Mouse (Mus musculus): ENCODE data around the gene Rplp2. TPM values are rescaled to one million over a fixed set of nuclear protein-coding genes. Genes with fewer than 3 reads are reported as not detected.
A peak's percentile ranks its signal among the peaks of the same experiment; 100 is the strongest.

Rplp2 gene
- total and polyA plus RNA-seq, 2 experiments from 2014 or later = 249 to 839 TPM

DNA sequence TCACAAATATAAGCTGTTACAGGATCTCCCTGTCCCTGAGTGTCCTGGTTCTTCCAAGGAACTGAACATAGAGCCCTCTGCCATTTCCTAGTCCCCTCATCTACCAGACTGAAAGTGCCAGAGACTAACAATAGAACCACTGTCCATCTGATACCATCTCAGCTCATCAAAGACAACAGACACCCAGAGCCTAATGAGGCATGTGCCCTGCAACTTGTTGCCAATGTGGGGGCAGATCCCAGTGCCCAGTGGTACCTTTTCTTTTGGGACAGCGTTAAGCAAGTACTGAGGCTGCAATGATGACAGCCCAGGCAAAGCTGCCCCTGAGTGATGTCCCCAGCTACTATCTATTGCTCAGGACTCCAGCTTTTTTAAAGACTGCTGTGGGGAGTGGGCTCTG is 39.1 kb downstream of the Rplp2 start:
- no peaks in the 10 kb centered on the region for H3K9me3 ChIP-seq (ENCODE audit: low read length)
- H3K27ac ChIP-seq = no peak overlapping the region
- no peak for DNase-seq (ENCODE audit: low spot score)
- H3K9ac ChIP-seq (replicated peaks; ENCODE audit: low read length) = no peak overlapping the region
- TF ChIP-seq CTCF (IDR thresholded peaks at IDR 0.05; ENCODE audit: low read depth) = no peak
- 73% methylated on average over 1 of the region's 1 CpGs for WGBS
- ATAC-seq = no peak
- H3K4me1 ChIP-seq (ENCODE audit: insufficient read depth, low read length) = peaks cover 9% of the 10 kb centered on the region
- H3K27me3 ChIP-seq (ENCODE audit: insufficient read depth, low read length) = no peaks in the 10 kb centered on the region
- no peaks in the 10 kb centered on the region for H3K36me3 ChIP-seq (ENCODE audit: insufficient read depth, low read length)
- no peak overlapping the region for H3K4me3 ChIP-seq (ENCODE audit: low read length)
- no peak overlapping the region for H3K4me2 ChIP-seq (ENCODE audit: low read depth, low read length)

DNA sequence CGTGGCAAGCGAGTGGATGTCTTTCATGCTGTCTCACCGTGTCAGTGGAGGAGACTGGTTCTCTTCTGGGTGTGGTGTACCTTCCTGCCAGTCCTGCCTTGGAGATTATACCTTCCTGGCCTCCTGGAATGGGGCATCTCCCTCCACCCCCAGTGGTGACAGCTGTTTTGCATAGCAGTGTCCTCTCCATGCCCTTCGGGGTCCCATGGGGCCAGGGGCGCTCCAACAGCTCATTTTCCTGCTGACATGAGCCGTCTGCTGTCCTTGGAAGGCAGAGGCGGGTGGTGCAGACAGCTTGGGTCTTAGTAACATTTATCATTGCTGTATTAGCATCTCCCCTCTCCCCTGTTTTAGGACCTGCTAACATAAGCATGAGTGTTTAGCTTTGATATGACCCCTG is 40.0 kb downstream of the Rplp2 start:
- DNase-seq (ENCODE audit: low spot score) (no peak), ATAC-seq (no peak)
- H3K4me3 ChIP-seq (ENCODE audit: low read length) = no peak overlapping the region
- WGBS = 64% methylated on average over 7 of the region's 7 CpGs
- peaks cover under 1% of the 10 kb centered on the region for H3K36me3 ChIP-seq (ENCODE audit: insufficient read depth, low read length)
- no peaks in the 10 kb centered on the region for H3K9me3 ChIP-seq (ENCODE audit: low read length)
- H3K4me1 ChIP-seq (ENCODE audit: insufficient read depth, low read length) = peaks cover 9% of the 10 kb centered on the region
- no peak for TF ChIP-seq CTCF (IDR thresholded peaks at IDR 0.05; ENCODE audit: low read depth)
- no peak overlapping the region for H3K9ac ChIP-seq (replicated peaks; ENCODE audit: low read length)
- no peak overlapping the region for H3K4me2 ChIP-seq (ENCODE audit: low read depth, low read length)
- no peaks in the 10 kb centered on the region for H3K27me3 ChIP-seq (ENCODE audit: insufficient read depth, low read length)
- no peak overlapping the region for H3K27ac ChIP-seq

DNA sequence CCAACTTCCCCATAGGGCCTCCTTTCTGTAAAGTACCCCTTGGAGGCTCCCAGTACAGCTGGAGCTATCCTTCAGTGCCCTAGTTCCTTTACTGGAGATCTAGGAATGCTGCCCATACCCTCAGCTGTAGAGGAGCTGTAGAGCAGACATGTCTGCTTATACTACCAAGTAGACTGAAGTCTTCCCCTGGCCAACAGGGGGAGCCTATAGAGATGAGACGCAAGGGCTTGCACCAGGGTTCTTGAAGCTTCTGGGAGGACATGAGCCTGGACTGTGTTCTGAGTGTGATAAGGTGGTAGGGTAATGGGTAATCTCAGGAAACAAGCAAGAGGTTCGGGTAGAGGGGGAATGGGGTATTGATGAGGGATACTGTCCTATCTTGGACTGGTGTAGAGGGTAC is 44.0 kb downstream of the Rplp2 start:
- H3K9ac ChIP-seq (replicated peaks; ENCODE audit: low read length) = no peak overlapping the region
- no peaks in the 10 kb centered on the region for H3K27me3 ChIP-seq (ENCODE audit: insufficient read depth, low read length)
- H3K36me3 ChIP-seq (ENCODE audit: insufficient read depth, low read length) = peaks cover 10% of the 10 kb centered on the region
- WGBS = 82% methylated on average over 2 of the region's 2 CpGs
- H3K9me3 ChIP-seq (ENCODE audit: low read length) = no peaks in the 10 kb centered on the region
- peak; percentile 36 for TF ChIP-seq CTCF (IDR thresholded peaks at IDR 0.05; ENCODE audit: low read depth)
- H3K4me2 ChIP-seq (ENCODE audit: low read depth, low read length) = no peak overlapping the region
- ATAC-seq = no peak
- no peak overlapping the region for H3K27ac ChIP-seq
- H3K4me1 ChIP-seq (ENCODE audit: insufficient read depth, low read length) = no peaks in the 10 kb centered on the region
- DNase-seq (ENCODE audit: low spot score) = no peak
- H3K4me3 ChIP-seq (ENCODE audit: low read length) = no peak overlapping the region

DNA sequence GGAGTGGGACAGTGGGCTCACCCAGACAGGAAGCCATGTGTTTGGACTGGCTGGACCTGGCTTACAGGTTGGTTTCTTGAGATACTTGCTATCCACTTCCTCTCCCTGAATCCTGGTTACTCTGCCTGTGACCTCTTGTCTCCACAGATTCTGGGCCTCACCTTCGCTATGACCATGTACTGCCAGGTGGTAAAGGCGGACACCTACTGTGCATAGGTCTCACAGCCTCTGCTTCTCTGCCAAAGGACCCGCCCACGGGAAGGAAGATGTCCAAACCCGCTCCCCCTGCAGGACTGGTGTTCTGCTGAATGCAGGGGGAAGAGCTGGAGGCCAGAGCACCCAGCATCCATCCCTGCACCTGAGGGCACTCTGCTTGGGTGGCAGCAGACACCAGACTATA is 45.6 kb downstream of the Rplp2 start:
- no peak overlapping the region for H3K27ac ChIP-seq
- no peaks in the 10 kb centered on the region for H3K27me3 ChIP-seq (ENCODE audit: insufficient read depth, low read length)
- peaks cover 10% of the 10 kb centered on the region for H3K36me3 ChIP-seq (ENCODE audit: insufficient read depth, low read length)
- H3K4me3 ChIP-seq (ENCODE audit: low read length) = no peak overlapping the region
- ATAC-seq (no peak), DNase-seq (ENCODE audit: low spot score) (no peak)
- no peak overlapping the region for H3K4me2 ChIP-seq (ENCODE audit: low read depth, low read length)
- no peaks in the 10 kb centered on the region for H3K4me1 ChIP-seq (ENCODE audit: insufficient read depth, low read length)
- no peak for TF ChIP-seq CTCF (IDR thresholded peaks at IDR 0.05; ENCODE audit: low read depth)
- 88% methylated on average over 5 of the region's 5 CpGs for WGBS
- H3K9ac ChIP-seq (replicated peaks; ENCODE audit: low read length) = no peak overlapping the region
- no peaks in the 10 kb centered on the region for H3K9me3 ChIP-seq (ENCODE audit: low read length)

DNA sequence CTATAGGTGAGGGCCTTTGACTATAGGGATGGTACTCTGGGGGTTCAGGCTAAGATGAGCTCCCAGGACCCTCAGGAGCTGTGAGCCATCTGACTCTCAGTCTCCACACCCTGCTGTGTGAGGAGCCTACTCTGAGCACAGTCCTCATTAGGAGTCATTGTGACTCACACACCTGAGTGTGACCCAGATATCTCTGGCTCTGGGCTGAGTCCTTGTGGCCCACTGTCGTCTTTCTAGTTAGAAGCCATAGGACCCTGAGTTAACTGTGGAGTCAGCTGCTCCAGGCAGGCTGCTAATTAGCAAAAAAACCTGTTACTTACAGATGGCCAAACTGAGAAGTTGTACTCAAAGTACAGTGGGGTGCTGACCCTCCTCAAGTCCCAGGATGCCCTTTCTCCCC is 46.6 kb downstream of the Rplp2 start:
- no peak overlapping the region for H3K27ac ChIP-seq

DNA sequence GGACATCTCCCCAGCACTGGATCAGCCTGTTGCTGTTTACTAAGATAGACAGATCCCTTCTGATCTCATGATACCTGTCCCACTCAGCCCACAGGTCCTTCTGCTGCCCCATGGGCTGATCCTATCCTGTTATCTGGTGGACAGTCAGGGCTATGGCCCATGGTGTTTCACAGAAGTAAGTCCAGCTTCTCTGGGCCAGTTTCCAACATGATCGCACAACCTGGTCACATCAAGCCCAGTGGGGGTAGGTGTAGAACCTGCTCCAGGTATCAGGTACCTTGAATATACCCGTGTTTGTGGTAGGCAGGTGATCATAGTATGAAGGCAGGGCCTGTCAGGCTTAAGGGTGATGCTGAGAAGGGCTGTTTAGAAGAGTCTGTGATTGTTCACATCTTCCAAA is 48.2 kb downstream of the Rplp2 start:
- WGBS = 81% methylated on average over 2 of the region's 2 CpGs
- Histone ChIP-seq H3K9ac (replicated peaks; ENCODE audit: low read length) (no peak overlapping the region), H3K36me3 (ENCODE audit: insufficient read depth, low read length) (peaks cover 16% of the 10 kb centered on the region), H3K4me2 (ENCODE audit: low read depth, low read length) (no peak overlapping the region), H3K9me3 (ENCODE audit: low read length) (no peaks in the 10 kb centered on the region), H3K4me3 (ENCODE audit: low read length) (no peak overlapping the region), H3K4me1 (ENCODE audit: insufficient read depth, low read length) (no peaks in the 10 kb centered on the region), H3K27me3 (ENCODE audit: insufficient read depth, low read length) (no peaks in the 10 kb centered on the region), H3K27ac (no peak overlapping the region)
- TF ChIP-seq CTCF (IDR thresholded peaks at IDR 0.05; ENCODE audit: low read depth) = no peak
- DNase-seq (ENCODE audit: low spot score) (no peak), ATAC-seq (no peak)

More for the DNA sequence above, 46.6 kb downstream of the Rplp2 start:
- Histone ChIP-seq H3K27me3 (ENCODE audit: insufficient read depth, low read length) (no peaks in the 10 kb centered on the region), H3K4me2 (ENCODE audit: low read depth, low read length) (no peak overlapping the region), H3K9me3 (ENCODE audit: low read length) (no peaks in the 10 kb centered on the region), H3K4me3 (ENCODE audit: low read length) (no peak overlapping the region), H3K4me1 (ENCODE audit: insufficient read depth, low read length) (no peaks in the 10 kb centered on the region), H3K9ac (replicated peaks; ENCODE audit: low read length) (no peak overlapping the region), H3K36me3 (ENCODE audit: insufficient read depth, low read length) (peaks cover 10% of the 10 kb centered on the region)
- 72% methylated on average over 1 of the region's 1 CpGs for WGBS
- no peak for DNase-seq (ENCODE audit: low spot score)
- ATAC-seq = no peak
- TF ChIP-seq CTCF (IDR thresholded peaks at IDR 0.05; ENCODE audit: low read depth) = no peak

DNA sequence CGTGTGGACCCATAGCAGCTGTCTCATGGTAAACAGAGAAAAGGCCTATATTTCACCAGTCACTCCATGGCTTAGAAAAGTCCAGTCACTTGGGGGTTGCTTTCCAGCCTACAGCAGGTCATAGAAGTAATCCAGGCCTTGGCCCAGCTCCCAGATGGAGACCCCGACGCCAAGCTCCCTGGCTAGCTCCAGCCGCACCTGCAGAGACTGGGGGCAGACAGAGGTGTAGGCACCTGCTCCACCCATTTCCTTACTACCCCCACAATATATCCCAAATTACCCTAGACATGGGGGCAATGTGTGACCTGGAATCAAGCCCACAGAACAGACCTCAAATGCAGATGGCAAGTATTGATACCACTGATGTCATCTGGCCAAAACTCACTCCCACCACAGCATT is 48.8 kb downstream of the Rplp2 start:
- Histone ChIP-seq H3K36me3 (ENCODE audit: insufficient read depth, low read length) (peaks cover 16% of the 10 kb centered on the region), H3K4me2 (ENCODE audit: low read depth, low read length) (no peak overlapping the region), H3K27me3 (ENCODE audit: insufficient read depth, low read length) (no peaks in the 10 kb centered on the region), H3K9me3 (ENCODE audit: low read length) (no peaks in the 10 kb centered on the region), H3K27ac (no peak overlapping the region), H3K9ac (replicated peaks; ENCODE audit: low read length) (no peak overlapping the region), H3K4me3 (ENCODE audit: low read length) (no peak overlapping the region), H3K4me1 (ENCODE audit: insufficient read depth, low read length) (no peaks in the 10 kb centered on the region)
- TF ChIP-seq CTCF (IDR thresholded peaks at IDR 0.05; ENCODE audit: low read depth) = no peak
- ATAC-seq = no peak
- no peak for DNase-seq (ENCODE audit: low spot score)
- 75% methylated on average over 4 of the region's 4 CpGs for WGBS

All from hindbrain, postnatal 0 days (tissue).